Mouse (Mus musculus): ENCODE results near the gene Keap1. TPM values are rescaled to one million over a fixed set of nuclear protein-coding genes. Genes with fewer than 3 reads are reported as not detected.
"Not testable (repeated sequence)": the region's sequence is repeated elsewhere in the genome, so short reads cannot be mapped to it uniquely, and the experiment has no call there.

Gene Keap1
- polyA plus RNA-seq, 1 experiment from 2014 or later = 51.5 TPM

- Histone ChIP-seq H3K4me3 (ENCODE audit: low read length) (no peak overlapping the region), H3K4me2 (ENCODE audit: low read depth, low read length) (no peak overlapping the region), H3K9ac (ENCODE audit: low read length) (no peak overlapping the region), H3K9me3 (replicated peaks; ENCODE audit: control insufficient read depth, low read length) (no peaks in the 10 kb centered on the region), H3K36me3 (ENCODE audit: control insufficient read depth, insufficient read depth) (peaks cover 77% of the 10 kb centered on the region), H3K4me1 (ENCODE audit: control insufficient read depth, insufficient read depth, low read length) (peaks cover 12% of the 10 kb centered on the region), H3K27ac (ENCODE audit: low read length) (no peak overlapping the region), H3K27me3 (ENCODE audit: control insufficient read depth, insufficient read depth, low read length) (no peaks in the 10 kb centered on the region)
- no peak for ATAC-seq (replicated peaks; ENCODE audit: extremely low read depth, insufficient read depth, low FRiP score)
- 83% methylated on average over 12 of the region's 12 CpGs for WGBS
Measured at GRCm38 (mm10) chr9:21275727-21276126, 36.6 kb upstream of the Keap1 start.

GRCm38 (mm10) chr9:21275013-21275710 lies 36.0 kb upstream of the Keap1 start:
- no peaks in the 10 kb centered on the region for H3K9me3 ChIP-seq (replicated peaks; ENCODE audit: control insufficient read depth, low read length)
- no peak overlapping the region for H3K4me2 ChIP-seq (ENCODE audit: low read depth, low read length)
- no peak overlapping the region for H3K27ac ChIP-seq (ENCODE audit: low read length)
- ATAC-seq (replicated peaks; ENCODE audit: extremely low read depth, insufficient read depth, low FRiP score) = no peak
- H3K36me3 ChIP-seq (ENCODE audit: control insufficient read depth, insufficient read depth) = peaks cover 77% of the 10 kb centered on the region
- H3K4me3 ChIP-seq (ENCODE audit: low read length) = no peak overlapping the region
- no peak overlapping the region for H3K9ac ChIP-seq (ENCODE audit: low read length)
- no peaks in the 10 kb centered on the region for H3K27me3 ChIP-seq (ENCODE audit: control insufficient read depth, insufficient read depth, low read length)
- peaks cover 12% of the 10 kb centered on the region for H3K4me1 ChIP-seq (ENCODE audit: control insufficient read depth, insufficient read depth, low read length)
- WGBS = 76% methylated on average over 7 of the region's 7 CpGs

- Histone ChIP-seq H3K36me3 (ENCODE audit: control insufficient read depth, insufficient read depth) (peaks cover 76% of the 10 kb centered on the region), H3K9ac (ENCODE audit: low read length) (no peak overlapping the region), H3K27ac (ENCODE audit: low read length) (0 out of 2 replicates have a peak overlapping the region, but pooled peaks have one; percentile 29), H3K4me2 (ENCODE audit: low read depth, low read length) (no peak overlapping the region), H3K4me1 (ENCODE audit: control insufficient read depth, insufficient read depth, low read length) (peaks cover 12% of the 10 kb centered on the region), H3K9me3 (replicated peaks; ENCODE audit: control insufficient read depth, low read length) (no peaks in the 10 kb centered on the region), H3K27me3 (ENCODE audit: control insufficient read depth, insufficient read depth, low read length) (no peaks in the 10 kb centered on the region), H3K4me3 (ENCODE audit: low read length) (no peak overlapping the region)
- ATAC-seq (replicated peaks; ENCODE audit: extremely low read depth, insufficient read depth, low FRiP score) = 0 out of 2 replicates have a peak, but pooled peaks have one; percentile 17
- 36% methylated on average over 3 of the region's 3 CpGs for WGBS
Measured at GRCm38 (mm10) chr9:21274336-21274735, 35.2 kb upstream of the Keap1 start.

- no peak for ATAC-seq (replicated peaks; ENCODE audit: extremely low read depth, insufficient read depth, low FRiP score)
- 62% methylated on average over 7 of the region's 7 CpGs for WGBS
- Histone ChIP-seq H3K27ac (ENCODE audit: low read length) (peak overlapping the region; percentile 29), H3K27me3 (ENCODE audit: control insufficient read depth, insufficient read depth, low read length) (no peaks in the 10 kb centered on the region), H3K9me3 (replicated peaks; ENCODE audit: control insufficient read depth, low read length) (no peaks in the 10 kb centered on the region), H3K4me2 (ENCODE audit: low read depth, low read length) (no peak overlapping the region), H3K9ac (ENCODE audit: low read length) (no peak overlapping the region), H3K4me1 (ENCODE audit: control insufficient read depth, insufficient read depth, low read length) (peaks cover 12% of the 10 kb centered on the region), H3K4me3 (ENCODE audit: low read length) (no peak overlapping the region), H3K36me3 (ENCODE audit: control insufficient read depth, insufficient read depth) (peaks cover 78% of the 10 kb centered on the region)
Measured at GRCm38 (mm10) chr9:21273520-21274228, 34.5 kb upstream of the Keap1 start.

GRCm38 (mm10) chr9:21273094-21273493 lies 33.9 kb upstream of the Keap1 start:
- Histone ChIP-seq H3K9me3 (replicated peaks; ENCODE audit: control insufficient read depth, low read length) (no peaks in the 10 kb centered on the region), H3K36me3 (ENCODE audit: control insufficient read depth, insufficient read depth) (peaks cover 81% of the 10 kb centered on the region), H3K4me3 (ENCODE audit: low read length) (no peak overlapping the region), H3K4me1 (ENCODE audit: control insufficient read depth, insufficient read depth, low read length) (peaks cover 12% of the 10 kb centered on the region), H3K4me2 (ENCODE audit: low read depth, low read length) (no peak overlapping the region), H3K27ac (ENCODE audit: low read length) (no peak overlapping the region), H3K9ac (ENCODE audit: low read length) (no peak overlapping the region), H3K27me3 (ENCODE audit: control insufficient read depth, insufficient read depth, low read length) (no peaks in the 10 kb centered on the region)
- WGBS = 84% methylated on average over 8 of the region's 8 CpGs
- no peak for ATAC-seq (replicated peaks; ENCODE audit: extremely low read depth, insufficient read depth, low FRiP score)

GRCm38 (mm10) chr9:21272391-21272790 lies 33.2 kb upstream of the Keap1 start:
- Histone ChIP-seq H3K36me3 (ENCODE audit: control insufficient read depth, insufficient read depth) (peaks cover 74% of the 10 kb centered on the region), H3K27ac (ENCODE audit: low read length) (no peak overlapping the region), H3K4me1 (ENCODE audit: control insufficient read depth, insufficient read depth, low read length) (peaks cover 14% of the 10 kb centered on the region), H3K4me3 (ENCODE audit: low read length) (no peak overlapping the region), H3K27me3 (ENCODE audit: control insufficient read depth, insufficient read depth, low read length) (no peaks in the 10 kb centered on the region), H3K9me3 (replicated peaks; ENCODE audit: control insufficient read depth, low read length) (no peaks in the 10 kb centered on the region), H3K4me2 (ENCODE audit: low read depth, low read length) (no peak overlapping the region), H3K9ac (ENCODE audit: low read length) (no peak overlapping the region)
- no peak for ATAC-seq (replicated peaks; ENCODE audit: extremely low read depth, insufficient read depth, low FRiP score)
- WGBS = 92% methylated on average over 9 of the region's 9 CpGs

GRCm38 (mm10) chr9:21269590-21269989 lies 30.4 kb upstream of the Keap1 start:
- 71% methylated on average over 5 of the region's 5 CpGs for WGBS
- not testable (repeated sequence) for ATAC-seq (replicated peaks; ENCODE audit: extremely low read depth, insufficient read depth, low FRiP score); H3K27me3 ChIP-seq (ENCODE audit: control insufficient read depth, insufficient read depth, low read length); H3K9ac ChIP-seq (ENCODE audit: low read length); H3K9me3 ChIP-seq (replicated peaks; ENCODE audit: control insufficient read depth, low read length); H3K27ac ChIP-seq (ENCODE audit: low read length); H3K4me3 ChIP-seq (ENCODE audit: low read length); H3K4me2 ChIP-seq (ENCODE audit: low read depth, low read length)
- H3K36me3 ChIP-seq (ENCODE audit: control insufficient read depth, insufficient read depth) = peaks cover 56% of the 10 kb centered on the region
- peaks cover 31% of the 10 kb centered on the region for H3K4me1 ChIP-seq (ENCODE audit: control insufficient read depth, insufficient read depth, low read length)

- Histone ChIP-seq H3K27ac (ENCODE audit: low read length) (no peak overlapping the region), H3K4me2 (ENCODE audit: low read depth, low read length) (no peak overlapping the region), H3K27me3 (ENCODE audit: control insufficient read depth, insufficient read depth, low read length) (no peaks in the 10 kb centered on the region), H3K9me3 (replicated peaks; ENCODE audit: control insufficient read depth, low read length) (no peaks in the 10 kb centered on the region), H3K4me3 (ENCODE audit: low read length) (no peak overlapping the region), H3K36me3 (ENCODE audit: control insufficient read depth, insufficient read depth) (peaks cover 48% of the 10 kb centered on the region), H3K9ac (ENCODE audit: low read length) (no peak overlapping the region), H3K4me1 (ENCODE audit: control insufficient read depth, insufficient read depth, low read length) (peaks cover 22% of the 10 kb centered on the region)
- no peak for ATAC-seq (replicated peaks; ENCODE audit: extremely low read depth, insufficient read depth, low FRiP score)
- WGBS = 93% methylated on average over 16 of the region's 16 CpGs
Measured at GRCm38 (mm10) chr9:21268305-21268704, 29.1 kb upstream of the Keap1 start.

GRCm38 (mm10) chr9:21266889-21267288 lies 27.7 kb upstream of the Keap1 start:
- peak overlapping the region; percentile 83 for H3K4me2 ChIP-seq (ENCODE audit: low read depth, low read length)
- ATAC-seq (replicated peaks; ENCODE audit: extremely low read depth, insufficient read depth, low FRiP score) = no peak
- no peak overlapping the region for H3K27ac ChIP-seq (ENCODE audit: low read length)
- peak overlapping the region; percentile 90 for H3K4me3 ChIP-seq (ENCODE audit: low read length)
- H3K27me3 ChIP-seq (ENCODE audit: control insufficient read depth, insufficient read depth, low read length) = no peaks in the 10 kb centered on the region
- peak overlapping the region; percentile 38 for H3K9ac ChIP-seq (ENCODE audit: low read length)
- H3K9me3 ChIP-seq (replicated peaks; ENCODE audit: control insufficient read depth, low read length) = no peaks in the 10 kb centered on the region
- H3K4me1 ChIP-seq (ENCODE audit: control insufficient read depth, insufficient read depth, low read length) = peaks cover 22% of the 10 kb centered on the region
- peaks cover 34% of the 10 kb centered on the region for H3K36me3 ChIP-seq (ENCODE audit: control insufficient read depth, insufficient read depth)
- 79% methylated on average over 5 of the region's 5 CpGs for WGBS

Measured in heart, embryonic 16.5 days (tissue).